Mouse (Mus musculus): ENCODE measurements around the gene Ehbp1.

Gene Ehbp1

DNA sequence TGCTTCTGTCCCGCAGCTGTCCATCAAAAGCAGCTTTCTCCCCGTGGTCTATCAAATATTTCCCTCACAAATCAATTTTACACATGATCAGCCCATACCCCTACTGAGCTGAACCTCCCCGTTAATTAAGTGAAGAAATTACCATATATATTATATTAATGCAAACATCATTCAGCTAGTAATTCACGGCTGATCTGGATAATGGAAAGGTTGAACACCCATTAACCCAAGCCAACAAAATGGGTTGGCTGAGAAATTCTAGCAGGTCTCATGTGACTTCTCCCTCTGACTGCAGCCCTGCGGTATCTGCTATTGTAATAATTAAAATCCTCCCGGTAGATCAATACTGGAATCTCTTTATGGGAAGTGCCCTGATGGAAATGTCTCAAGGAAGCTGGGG lies 286.2 kb downstream of the Ehbp1 start:
- DNase-seq (ENCODE audit: low spot score), result no peak

DNA sequence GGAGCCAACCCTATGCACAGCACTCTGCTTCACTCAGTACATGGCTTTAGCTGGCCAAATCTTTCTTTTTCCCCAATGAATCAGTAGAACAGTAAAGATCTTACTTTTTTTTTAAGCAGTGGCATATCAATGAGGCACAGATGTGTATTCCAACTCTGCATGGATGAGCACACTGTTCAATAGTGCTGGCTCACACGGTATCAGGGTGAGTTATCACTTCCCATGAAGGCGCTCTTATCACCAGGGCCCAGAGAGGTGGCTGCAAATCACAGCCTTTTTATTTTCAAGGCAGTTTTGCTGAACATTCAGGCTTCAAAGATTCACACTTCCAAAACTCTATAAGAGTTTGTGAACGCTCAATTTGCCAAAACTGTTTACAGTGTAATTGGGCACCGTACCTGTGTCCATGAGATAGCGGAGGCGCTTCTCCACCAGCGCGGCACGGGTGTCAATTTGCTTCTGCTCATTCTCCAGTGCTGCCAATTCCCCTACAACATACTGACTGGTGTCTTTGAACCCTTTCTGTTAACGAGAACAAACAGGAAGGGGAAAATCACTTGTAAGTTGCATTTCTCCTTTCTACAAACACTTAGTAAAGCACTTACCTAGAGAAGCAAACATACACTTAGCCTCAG lies 288.9 kb downstream of the Ehbp1 start:
- DNase-seq (ENCODE audit: low spot score), result no peak

DNA sequence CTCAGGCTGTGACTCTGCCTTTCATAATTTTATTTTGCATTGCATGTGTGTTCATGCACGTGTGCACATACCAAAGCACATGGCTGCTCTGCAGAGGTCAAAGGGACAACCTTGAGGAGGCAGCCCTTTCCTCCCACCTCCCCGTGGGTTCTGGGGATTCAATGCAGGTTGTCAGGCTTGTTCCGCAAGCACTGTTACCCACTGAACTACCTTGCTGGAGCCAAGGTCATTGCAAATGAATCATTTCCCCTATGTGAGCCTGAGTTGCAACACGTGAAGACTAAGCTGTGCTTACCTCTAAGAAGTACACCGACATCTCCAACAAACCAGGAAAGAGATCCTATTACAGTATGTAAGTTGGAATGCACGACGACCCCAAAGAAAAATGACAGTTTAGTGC lies 291.2 kb downstream of the Ehbp1 start:
- DNase-seq (ENCODE audit: low spot score), result no peak

DNA sequence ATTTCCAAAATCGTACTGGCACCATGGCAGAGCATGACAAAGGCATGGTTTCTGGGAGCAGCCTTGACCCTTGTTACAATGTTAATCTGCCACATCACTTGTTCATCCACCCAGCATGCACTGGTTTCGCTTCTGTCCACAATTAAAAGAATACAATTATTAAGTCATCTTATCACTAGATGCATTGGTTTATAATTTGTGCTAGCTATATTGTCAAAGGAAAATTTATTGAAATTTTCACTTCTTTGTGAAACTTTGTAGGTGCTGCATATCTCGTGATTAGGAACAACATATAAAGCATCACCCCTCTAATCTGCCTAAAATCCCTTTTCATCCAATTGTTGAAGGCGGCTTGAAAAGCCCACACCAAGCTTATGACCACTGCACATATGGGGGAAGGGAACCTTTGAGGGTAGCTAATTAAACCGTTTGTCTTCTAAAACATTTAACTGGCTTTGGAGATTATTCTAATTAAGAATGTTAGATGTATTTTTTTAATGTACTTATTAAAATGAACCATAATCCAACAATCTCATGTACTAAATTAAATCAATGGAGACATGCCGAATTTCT lies 302.2 kb downstream of the Ehbp1 start:
- no peak for DNase-seq (ENCODE audit: low spot score)

DNA sequence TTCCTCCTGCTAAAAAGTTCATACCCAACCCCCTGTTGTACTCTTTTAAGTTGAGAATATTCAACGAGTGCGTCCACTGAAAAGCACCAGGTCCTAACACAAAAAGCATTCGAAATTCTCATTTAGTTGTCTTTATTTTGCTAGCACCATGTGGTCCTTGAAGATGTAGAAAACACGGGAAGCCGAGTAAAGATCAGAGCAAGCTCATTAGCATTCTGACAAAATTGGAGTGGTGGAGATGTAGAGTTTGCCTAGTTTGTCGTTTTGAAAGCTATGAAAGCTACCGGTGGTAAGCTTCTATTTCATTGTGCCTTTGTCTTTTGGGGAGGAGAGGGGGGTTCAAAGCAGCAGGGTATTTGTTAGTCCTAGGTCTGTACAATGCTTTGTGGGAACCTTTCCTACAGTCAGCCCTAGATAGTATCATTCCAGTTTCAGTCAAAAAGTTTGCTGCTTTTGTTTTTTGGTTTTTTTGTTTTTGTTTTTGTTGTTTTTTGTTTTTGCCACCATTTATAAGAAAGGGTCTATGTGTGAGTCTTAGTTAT lies 307.5 kb downstream of the Ehbp1 start:
- no peak for DNase-seq (ENCODE audit: low spot score)

DNA sequence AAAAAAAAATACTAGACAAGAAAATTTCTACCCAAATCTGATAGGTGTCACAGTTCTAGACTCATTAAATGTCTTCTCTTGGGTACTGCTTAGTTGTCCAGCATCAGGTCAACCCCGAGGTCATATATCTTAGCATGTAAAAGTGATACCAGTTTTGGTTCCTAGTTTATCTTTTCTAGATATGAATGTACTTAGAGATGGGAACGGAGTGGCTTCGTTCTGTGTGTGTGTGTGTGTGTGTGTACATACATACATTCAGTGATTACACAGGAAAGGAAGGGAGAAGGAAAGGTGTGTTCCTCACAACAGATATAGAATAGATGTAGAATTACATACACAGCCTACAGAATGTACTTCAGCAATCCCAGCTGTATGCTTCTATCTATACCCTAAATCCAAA lies 308.5 kb downstream of the Ehbp1 start:
- no peak for DNase-seq (ENCODE audit: low spot score)

DNA sequence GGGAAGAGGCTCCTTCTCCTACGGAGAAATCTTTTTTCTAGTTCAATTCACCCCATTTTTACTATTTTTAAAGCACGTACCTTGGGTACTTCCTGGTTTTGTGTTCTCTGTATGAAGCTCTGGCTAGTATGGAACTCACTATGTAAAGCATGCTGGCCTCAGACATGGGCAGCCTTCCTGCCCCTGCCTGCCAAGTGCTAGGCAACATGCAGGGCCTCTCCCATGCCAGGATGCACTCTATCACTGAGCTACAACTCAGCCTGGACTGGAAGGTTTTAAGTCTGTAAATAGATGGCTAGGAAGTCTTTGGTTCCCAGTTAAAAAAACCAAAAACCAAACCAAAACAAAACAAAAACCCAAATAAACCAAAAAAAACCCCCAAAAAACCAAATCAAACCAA lies 321.5 kb downstream of the Ehbp1 start:
- no peak for DNase-seq (ENCODE audit: low spot score)

DNA sequence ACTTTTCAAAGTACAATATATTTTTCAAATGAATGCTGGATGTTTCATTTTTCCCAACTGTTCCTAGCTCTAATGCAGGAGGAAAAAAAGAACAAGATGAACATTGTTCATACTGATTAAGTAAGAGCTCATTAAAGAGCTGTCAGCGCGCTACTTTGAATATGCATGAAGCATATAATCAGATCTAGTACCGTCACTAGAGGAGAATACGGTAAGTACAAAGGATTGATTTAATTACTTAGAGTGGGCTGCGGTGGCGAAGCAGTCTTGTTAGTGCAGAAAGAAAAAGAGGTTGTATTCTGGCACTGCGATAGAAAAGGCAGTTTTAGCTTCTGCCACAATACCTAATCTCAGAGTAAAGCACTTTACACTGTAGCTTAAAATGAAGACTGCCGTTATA lies 324.6 kb downstream of the Ehbp1 start:
- DNase-seq (ENCODE audit: low spot score), result no peak

DNA sequence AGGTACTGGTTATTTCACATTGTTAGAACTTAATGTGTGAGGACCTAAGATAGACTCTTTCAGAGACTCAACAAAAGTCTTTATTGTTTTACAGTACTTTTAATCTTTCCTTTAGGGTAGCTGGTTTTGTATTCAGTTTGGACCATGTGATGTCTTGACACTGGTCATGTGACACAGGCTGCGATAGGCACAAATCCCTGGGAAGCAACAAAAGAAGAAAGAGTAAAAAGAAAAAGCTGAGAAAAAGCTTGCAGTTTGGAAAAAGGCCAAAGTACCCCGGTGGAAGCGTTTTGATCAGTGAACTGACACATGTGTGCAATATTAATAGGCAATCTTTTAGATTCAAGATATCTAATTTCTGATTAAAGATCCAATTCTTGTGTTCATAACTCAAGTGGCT lies 325.8 kb downstream of the Ehbp1 start:
- DNase-seq (ENCODE audit: low spot score), result no peak

DNA sequence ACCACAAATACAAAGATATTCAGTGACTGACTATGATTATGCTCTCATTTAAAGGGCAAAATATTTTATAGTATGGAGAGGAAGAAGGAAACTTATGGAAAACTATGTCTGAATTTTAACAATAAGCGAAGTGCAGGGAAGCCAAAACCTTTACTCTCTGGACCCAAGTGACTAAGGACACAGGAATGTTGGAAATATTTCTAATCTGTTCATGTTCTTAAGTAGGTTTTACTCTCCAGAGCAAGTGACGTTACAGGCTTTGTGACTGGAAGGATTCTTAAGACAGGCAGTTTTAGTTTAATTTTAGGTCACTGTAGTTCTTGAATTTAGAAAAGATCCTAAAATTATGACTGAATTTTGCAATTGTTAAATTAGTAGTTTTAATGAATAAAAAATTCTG lies 333.3 kb downstream of the Ehbp1 start:
- no peak for DNase-seq (ENCODE audit: low spot score)

DNA sequence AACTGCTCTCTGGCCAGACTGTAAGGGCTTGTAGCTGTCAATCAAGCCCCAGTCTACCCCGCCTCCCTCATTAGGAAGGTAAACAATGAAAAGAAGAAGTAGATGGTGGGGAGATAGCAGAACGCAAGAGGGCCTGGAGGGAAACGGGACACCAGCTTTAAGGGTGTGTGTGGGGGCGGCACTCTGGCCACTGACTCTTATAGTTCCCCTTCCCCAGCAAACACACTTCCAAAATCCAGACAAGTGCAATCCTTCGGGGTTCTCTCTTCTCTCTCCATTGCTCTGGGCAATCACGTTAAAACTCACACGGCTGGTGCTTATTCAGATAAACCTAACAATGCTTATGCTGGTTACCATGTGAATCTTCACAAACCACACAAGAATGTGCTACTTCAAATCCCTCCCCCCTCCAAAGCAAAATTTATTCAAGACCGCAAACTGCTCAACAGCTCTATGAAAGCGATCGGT lies 333.9 kb downstream of the Ehbp1 start:
- DNase-seq (ENCODE audit: low spot score), result no peak

DNA sequence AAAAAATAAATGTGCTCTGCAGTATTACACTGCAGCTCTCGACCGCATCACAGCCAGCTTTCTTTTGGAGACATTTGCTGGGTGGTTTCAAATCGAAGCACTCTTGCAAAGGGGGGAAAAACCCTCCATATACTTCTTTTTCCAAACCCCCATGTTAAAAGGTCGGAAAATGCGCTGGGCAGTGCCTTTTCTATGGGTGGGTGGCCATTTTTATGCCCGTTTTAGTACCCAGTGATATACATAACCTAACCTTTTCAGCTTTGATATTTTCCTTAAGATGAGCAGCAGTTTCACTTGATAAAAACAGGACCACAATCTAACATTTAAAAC lies 334.3 kb downstream of the Ehbp1 start:
- no peak for DNase-seq (ENCODE audit: low spot score)

DNA sequence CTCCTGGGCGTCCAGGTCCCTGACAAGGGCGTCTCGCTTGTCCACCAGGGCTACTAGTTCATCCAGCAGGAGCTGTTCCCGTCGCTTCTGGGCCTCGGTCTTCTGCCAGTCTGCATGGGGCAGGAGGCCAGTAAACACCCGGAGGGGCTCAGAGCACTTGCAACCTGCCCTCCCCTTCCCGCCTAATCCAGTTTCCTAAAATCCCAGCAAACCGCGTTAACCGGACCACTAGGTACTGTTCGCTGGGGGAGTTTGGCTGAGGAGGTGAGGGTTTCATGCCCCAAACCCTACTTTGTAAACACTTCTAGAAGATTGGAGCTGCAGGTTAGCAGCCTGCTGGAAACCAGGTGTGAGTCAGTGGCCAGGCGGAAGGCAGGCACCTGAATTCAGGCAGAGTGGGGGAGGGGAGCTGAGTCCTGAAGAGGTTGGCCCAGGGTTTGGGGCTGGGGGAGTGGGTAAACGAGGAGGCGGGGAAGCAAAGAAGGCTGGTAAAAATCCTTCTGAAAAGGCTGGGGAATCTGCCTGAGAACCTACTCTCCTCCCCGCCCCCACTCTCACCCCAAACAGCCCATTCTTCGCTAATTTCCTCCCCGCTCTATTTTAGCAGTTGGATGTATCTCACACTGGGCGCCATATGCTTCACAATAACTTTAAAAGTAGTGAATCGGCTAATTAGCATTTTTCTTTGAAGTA lies 334.9 kb downstream of the Ehbp1 start:
- DNase-seq (ENCODE audit: low spot score), result no peak

DNA sequence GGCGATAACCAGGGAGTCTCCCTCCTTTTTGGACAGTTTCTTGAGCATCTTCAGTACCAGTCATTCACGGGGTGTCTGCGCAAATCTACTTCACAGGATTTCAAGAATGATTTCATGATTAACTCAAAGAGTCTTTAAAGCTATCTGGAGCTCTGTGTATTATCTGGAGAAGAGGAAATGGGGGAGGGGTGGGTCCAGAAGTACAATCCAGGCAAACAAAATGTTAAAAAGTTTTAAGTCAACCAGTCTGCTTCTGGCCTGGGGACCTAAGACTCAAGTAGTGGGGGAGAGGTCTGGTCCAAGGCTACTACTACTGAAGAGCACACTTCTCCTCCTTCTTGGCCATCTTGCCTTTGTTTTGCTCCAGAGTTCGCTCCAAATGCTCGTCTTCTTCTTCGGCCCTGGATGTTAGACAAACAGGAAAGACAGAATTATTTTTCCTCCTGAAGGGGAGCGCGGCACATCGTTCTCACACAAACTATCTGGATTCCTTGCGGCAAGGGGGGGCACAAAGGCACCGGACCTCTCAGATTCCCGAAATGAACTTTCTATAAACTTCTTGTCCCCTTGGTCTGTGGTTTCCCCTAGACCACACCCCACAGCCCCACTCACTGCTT lies 335.5 kb downstream of the Ehbp1 start:
- no peak for DNase-seq (ENCODE audit: low spot score)

DNA sequence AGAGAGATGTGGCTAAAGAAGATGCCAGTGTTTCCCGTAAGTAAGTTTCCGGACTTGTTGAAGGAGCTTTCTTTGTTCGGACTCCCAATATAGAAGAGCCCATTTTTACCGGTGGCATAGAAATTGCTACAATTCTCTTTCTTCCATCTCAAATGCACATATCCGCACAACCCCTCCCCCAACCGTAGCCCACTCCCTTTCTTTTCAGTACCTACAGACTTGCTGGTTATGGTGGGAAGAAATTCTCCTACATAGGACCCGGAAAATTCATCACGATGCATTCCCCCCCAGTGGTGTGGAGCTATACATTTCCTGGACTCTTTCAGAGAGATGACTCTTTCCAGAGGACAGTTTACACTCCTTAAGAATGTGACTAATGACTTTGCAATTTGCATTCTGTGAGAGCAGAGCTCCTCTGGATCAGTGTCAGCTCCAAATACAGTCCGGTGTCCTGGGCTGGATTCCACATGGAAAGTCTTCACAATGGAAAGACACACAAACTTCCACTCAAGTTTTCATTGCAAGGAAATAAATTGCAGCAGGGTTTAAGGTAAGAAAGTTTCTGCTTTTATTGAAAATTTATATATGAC lies 336.7 kb downstream of the Ehbp1 start:
- DNase-seq (ENCODE audit: low spot score), result no peak

DNA sequence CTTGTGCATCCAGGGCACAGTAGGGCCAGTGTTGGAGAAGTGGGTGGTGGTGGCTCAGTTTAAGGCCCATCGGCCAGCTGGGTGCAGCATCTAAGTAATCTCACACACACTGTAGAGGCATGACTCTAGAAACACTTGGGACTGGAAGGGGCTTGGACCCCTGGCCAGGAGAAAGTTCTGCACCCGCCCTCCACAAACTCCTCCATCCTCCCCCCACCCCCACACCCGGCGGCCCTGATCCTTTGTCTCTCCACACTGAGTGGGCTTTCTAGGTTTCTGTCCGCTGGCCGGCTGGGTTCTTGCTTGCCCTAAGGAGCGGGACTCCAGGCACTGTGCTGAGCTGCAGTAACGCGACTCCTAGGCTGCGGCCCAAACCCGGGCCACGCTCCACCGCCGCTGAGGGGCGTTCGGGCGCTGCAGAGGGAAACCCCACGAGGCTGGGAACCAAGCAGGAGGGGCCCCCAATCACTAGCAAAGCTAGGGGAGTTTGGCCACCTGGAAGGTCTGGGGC lies 337.7 kb downstream of the Ehbp1 start:
- DNase-seq (ENCODE audit: low spot score), result peak; percentile 15

DNA sequence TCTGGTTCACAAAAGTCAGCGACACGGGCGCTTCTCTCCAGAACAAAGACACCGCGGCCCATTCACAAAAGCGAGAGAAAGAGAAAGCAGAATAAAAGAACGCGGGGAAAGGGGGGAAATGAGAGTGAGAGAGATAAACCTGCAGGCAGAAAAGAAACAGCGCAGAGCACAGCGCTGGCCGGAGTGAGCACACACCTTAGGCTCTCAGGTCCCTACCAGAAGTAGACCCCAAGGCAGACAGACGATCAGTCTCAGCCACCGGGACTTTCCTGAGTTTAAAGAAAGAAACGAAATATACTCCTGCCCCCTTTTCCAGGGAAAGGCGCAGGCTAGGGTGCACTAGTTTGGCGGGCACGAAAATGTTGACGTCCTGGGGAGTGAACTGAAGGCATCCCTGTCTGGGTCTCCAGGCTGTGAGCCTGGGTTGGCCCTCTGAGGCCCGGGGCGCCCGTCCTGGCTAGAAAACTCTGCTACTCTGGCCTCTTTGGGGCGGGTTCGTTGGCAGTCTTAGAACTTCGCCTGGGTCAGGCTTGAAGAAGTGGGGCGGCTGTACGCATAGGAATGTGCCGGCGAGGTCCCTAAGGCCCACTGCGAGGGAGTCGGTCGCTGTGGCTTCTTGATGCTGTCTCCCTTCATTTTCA lies 338.6 kb downstream of the Ehbp1 start:
- peak; percentile 26 for DNase-seq (ENCODE audit: low spot score)

DNA sequence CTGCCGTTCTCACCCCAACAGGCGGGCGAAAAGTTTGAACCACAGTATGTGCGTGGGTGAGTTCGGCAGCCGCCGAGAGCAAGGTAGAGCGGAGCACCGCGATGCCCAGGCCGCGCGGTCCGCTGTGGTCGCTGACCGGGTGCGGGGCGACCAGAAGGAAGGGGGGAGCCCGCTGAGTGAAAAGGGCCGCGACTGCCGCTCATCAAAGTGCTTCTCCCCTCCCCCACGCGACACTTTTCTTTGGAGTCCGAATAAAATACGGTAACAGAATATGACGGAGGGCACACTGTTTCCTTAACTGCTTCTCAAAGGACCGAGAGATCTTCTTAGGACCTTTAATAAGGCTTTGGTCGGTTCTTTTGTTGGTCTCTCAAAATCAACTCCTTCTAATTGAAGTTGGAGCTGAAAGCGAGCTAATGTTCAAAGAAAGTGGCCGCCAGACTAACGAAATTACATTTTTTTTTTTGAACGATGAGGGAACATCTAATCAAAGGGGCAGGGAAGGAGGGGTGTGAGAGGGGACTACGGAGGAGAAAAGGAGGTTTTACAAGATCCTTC lies 339.2 kb downstream of the Ehbp1 start, which contains the start of gene Otx1:
Gene Otx1, minus strand, starts transcription at position 115 of the 558 bp plus-strand sequence.
- peak; percentile 33 for DNase-seq (ENCODE audit: low spot score)

DNA sequence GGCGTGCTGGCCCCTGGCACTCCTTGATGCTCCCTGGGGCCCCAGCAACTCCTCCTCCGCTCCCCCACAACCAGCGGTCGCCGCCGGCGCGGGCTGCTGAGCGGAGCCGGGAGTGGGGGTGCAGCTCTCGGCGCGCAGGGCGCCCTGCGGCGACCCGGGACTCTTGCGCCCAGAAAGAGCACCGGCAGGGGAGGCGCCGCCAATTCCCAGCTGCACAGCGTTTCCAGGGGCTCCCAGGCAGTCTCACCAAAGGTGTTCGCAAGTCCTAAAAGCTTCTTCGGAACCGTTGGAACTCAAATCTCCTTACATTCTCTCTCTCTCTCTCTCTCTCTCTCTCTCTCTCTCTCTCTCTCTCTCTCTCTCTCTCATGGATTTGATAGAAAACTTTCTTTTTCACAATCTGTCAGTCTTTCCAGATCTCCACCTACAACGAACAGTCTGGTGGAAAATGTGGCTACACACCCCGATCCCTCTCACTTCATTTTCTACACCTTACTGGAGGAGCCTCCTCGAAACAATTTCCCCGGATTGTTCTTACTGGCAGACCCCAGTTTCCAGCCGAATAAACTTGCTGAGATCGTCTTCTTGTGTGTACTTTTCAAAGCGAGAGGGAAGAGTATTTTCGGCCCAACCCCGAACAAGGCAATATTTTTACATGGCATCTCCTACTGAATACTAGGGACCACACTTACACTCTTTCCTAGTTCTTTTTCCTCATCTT lies 339.9 kb downstream of the Ehbp1 start:
- peak; percentile 57 for DNase-seq (ENCODE audit: low spot score)

DNA sequence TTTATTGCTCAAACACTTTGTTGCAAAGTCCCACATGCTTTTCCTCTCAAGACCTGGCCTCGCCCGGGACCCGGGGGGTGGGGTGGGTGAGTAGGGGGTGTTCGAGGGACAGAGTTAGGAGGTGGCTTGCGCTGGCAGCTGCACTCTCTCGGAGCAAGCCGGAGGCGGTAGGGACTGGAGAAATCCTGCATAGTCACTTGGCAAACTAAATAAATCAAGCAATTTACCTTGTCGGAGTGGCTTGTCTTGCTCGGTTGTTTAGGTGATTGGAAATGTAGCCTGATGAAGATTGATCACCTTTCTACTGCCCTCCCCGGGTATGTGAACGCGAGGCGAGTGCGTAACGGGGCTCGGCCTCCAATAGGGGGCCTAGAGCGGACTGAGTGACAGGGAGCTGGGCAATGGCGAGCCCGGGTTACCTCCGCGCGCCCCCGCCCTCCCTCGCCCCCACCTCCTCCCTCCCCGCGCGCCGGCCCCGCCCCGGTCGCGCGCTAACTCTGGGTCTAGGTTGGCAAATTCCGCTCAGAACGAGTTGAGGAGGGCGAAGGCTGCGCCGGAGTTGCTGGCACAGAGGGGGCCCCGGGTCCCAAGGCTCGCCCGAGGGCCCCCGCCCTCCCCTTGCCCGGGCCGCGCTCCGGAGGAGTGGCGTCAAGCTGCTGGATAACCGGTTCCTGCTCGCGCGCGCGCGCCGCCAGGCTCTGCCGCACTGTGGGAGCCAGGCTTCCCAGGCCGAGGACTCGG lies 340.6 kb downstream of the Ehbp1 start:
- DNase-seq (ENCODE audit: low spot score), result peak; percentile 32

Data from ovary, postnatal 36 days (tissue).